Mouse (Mus musculus): ENCODE results near the gene Mas1. TPM values are rescaled to one million over a fixed set of nuclear protein-coding genes. Genes with fewer than 3 reads are reported as not detected.

Mas1 gene
- polyA plus RNA-seq, 1 experiment, result not detected

GRCm38 (mm10) chr17:12865407-12865806 lies 2.5 kb downstream of the Mas1 start:
- H3K27ac ChIP-seq (ENCODE audit: control insufficient read depth, insufficient read depth, low read depth, low read length, poor library complexity), result no peak overlapping the region
- TF ChIP-seq CTCF (IDR thresholded peaks at IDR 0.05; ENCODE audit: control insufficient read depth, insufficient read depth, low read length) (no peak), POLR2A (IDR thresholded peaks at IDR 0.05; ENCODE audit: borderline replicate concordance, control insufficient read depth, low read depth, low read length) (no peak)
- H3K4me3 ChIP-seq (replicated peaks; ENCODE audit: control insufficient read depth, low read depth, low read length), result no peak overlapping the region
- no peaks in the 10 kb centered on the region for H3K4me1 ChIP-seq (ENCODE audit: control insufficient read depth, insufficient read depth, low read length)
- WGBS, result 73% methylated on average over 3 of the region's 3 CpGs

GRCm38 (mm10) chr17:12864111-12864510 lies 3.8 kb downstream of the Mas1 start:
- no peak for TF ChIP-seq POLR2A (IDR thresholded peaks at IDR 0.05; ENCODE audit: borderline replicate concordance, control insufficient read depth, low read depth, low read length)
- TF ChIP-seq CTCF (IDR thresholded peaks at IDR 0.05; ENCODE audit: control insufficient read depth, insufficient read depth, low read length), result no peak
- H3K27ac ChIP-seq (ENCODE audit: control insufficient read depth, insufficient read depth, low read depth, low read length, poor library complexity), result no peak overlapping the region
- H3K4me1 ChIP-seq (ENCODE audit: control insufficient read depth, insufficient read depth, low read length), result no peaks in the 10 kb centered on the region
- no peak overlapping the region for H3K4me3 ChIP-seq (replicated peaks; ENCODE audit: control insufficient read depth, low read depth, low read length)

GRCm38 (mm10) chr17:12859006-12859520 lies 8.9 kb downstream of the Mas1 start:
- 81% methylated on average over 8 of the region's 8 CpGs for WGBS
- Histone ChIP-seq H3K27ac (ENCODE audit: control insufficient read depth, insufficient read depth, low read depth, low read length, poor library complexity) (no peak overlapping the region), H3K4me3 (replicated peaks; ENCODE audit: control insufficient read depth, low read depth, low read length) (no peak overlapping the region), H3K4me1 (ENCODE audit: control insufficient read depth, insufficient read depth, low read length) (no peaks in the 10 kb centered on the region)
- no peak for TF ChIP-seq POLR2A (IDR thresholded peaks at IDR 0.05; ENCODE audit: borderline replicate concordance, control insufficient read depth, low read depth, low read length)
- TF ChIP-seq CTCF (IDR thresholded peaks at IDR 0.05; ENCODE audit: control insufficient read depth, insufficient read depth, low read length), result no peak

GRCm38 (mm10) chr17:12858072-12858471 lies 9.9 kb downstream of the Mas1 start:
- TF ChIP-seq CTCF (IDR thresholded peaks at IDR 0.05; ENCODE audit: control insufficient read depth, insufficient read depth, low read length) (no peak), POLR2A (IDR thresholded peaks at IDR 0.05; ENCODE audit: borderline replicate concordance, control insufficient read depth, low read depth, low read length) (no peak)
- WGBS, result 18% methylated on average over 4 of the region's 4 CpGs
- Histone ChIP-seq H3K4me3 (replicated peaks; ENCODE audit: control insufficient read depth, low read depth, low read length) (no peak overlapping the region), H3K27ac (ENCODE audit: control insufficient read depth, insufficient read depth, low read depth, low read length, poor library complexity) (no peak overlapping the region), H3K4me1 (ENCODE audit: control insufficient read depth, insufficient read depth, low read length) (no peaks in the 10 kb centered on the region)

GRCm38 (mm10) chr17:12857395-12857794 lies 10.5 kb downstream of the Mas1 start:
- Histone ChIP-seq H3K4me1 (ENCODE audit: control insufficient read depth, insufficient read depth, low read length) (no peaks in the 10 kb centered on the region), H3K4me3 (replicated peaks; ENCODE audit: control insufficient read depth, low read depth, low read length) (no peak overlapping the region), H3K27ac (ENCODE audit: control insufficient read depth, insufficient read depth, low read depth, low read length, poor library complexity) (no peak overlapping the region)
- TF ChIP-seq POLR2A (IDR thresholded peaks at IDR 0.05; ENCODE audit: borderline replicate concordance, control insufficient read depth, low read depth, low read length), result no peak
- TF ChIP-seq CTCF (IDR thresholded peaks at IDR 0.05; ENCODE audit: control insufficient read depth, insufficient read depth, low read length), result no peak
- 7% methylated on average over 3 of the region's 3 CpGs for WGBS

GRCm38 (mm10) chr17:12854386-12854785 lies 13.6 kb downstream of the Mas1 start:
- no peak for TF ChIP-seq POLR2A (IDR thresholded peaks at IDR 0.05; ENCODE audit: borderline replicate concordance, control insufficient read depth, low read depth, low read length)
- no peak for TF ChIP-seq CTCF (IDR thresholded peaks at IDR 0.05; ENCODE audit: control insufficient read depth, insufficient read depth, low read length)
- Histone ChIP-seq H3K4me1 (ENCODE audit: control insufficient read depth, insufficient read depth, low read length) (no peaks in the 10 kb centered on the region), H3K27ac (ENCODE audit: control insufficient read depth, insufficient read depth, low read depth, low read length, poor library complexity) (no peak overlapping the region), H3K4me3 (replicated peaks; ENCODE audit: control insufficient read depth, low read depth, low read length) (no peak overlapping the region)
- WGBS, result 91% methylated on average over 11 of the region's 11 CpGs

- Histone ChIP-seq H3K4me3 (replicated peaks; ENCODE audit: control insufficient read depth, low read depth, low read length) (no peak overlapping the region), H3K4me1 (ENCODE audit: control insufficient read depth, insufficient read depth, low read length) (no peaks in the 10 kb centered on the region), H3K27ac (ENCODE audit: control insufficient read depth, insufficient read depth, low read depth, low read length, poor library complexity) (no peak overlapping the region)
- TF ChIP-seq POLR2A (IDR thresholded peaks at IDR 0.05; ENCODE audit: borderline replicate concordance, control insufficient read depth, low read depth, low read length) (no peak), CTCF (IDR thresholded peaks at IDR 0.05; ENCODE audit: control insufficient read depth, insufficient read depth, low read length) (no peak)
- WGBS, result 26% methylated on average over 2 of the region's 2 CpGs
Observed at GRCm38 (mm10) chr17:12853821-12854220, 14.1 kb downstream of the Mas1 start.

- H3K4me3 ChIP-seq (replicated peaks; ENCODE audit: control insufficient read depth, low read depth, low read length), result no peak overlapping the region
- TF ChIP-seq POLR2A (IDR thresholded peaks at IDR 0.05; ENCODE audit: borderline replicate concordance, control insufficient read depth, low read depth, low read length), result no peak
- TF ChIP-seq CTCF (IDR thresholded peaks at IDR 0.05; ENCODE audit: control insufficient read depth, insufficient read depth, low read length), result no peak
- WGBS, result 73% methylated on average over 11 of the region's 11 CpGs
Observed at GRCm38 (mm10) chr17:12851689-12852088, 16.3 kb downstream of the Mas1 start.

GRCm38 (mm10) chr17:12849778-12850382 lies 18.1 kb downstream of the Mas1 start:
- Histone ChIP-seq H3K4me3 (replicated peaks; ENCODE audit: control insufficient read depth, low read depth, low read length) (no peak overlapping the region), H3K27ac (ENCODE audit: control insufficient read depth, insufficient read depth, low read depth, low read length, poor library complexity) (no peak overlapping the region), H3K4me1 (ENCODE audit: control insufficient read depth, insufficient read depth, low read length) (no peaks in the 10 kb centered on the region)
- no peak for TF ChIP-seq POLR2A (IDR thresholded peaks at IDR 0.05; ENCODE audit: borderline replicate concordance, control insufficient read depth, low read depth, low read length)
- TF ChIP-seq CTCF (IDR thresholded peaks at IDR 0.05; ENCODE audit: control insufficient read depth, insufficient read depth, low read length), result no peak
- WGBS, result 78% methylated on average over 8 of the region's 8 CpGs

More at GRCm38 (mm10) chr17:12851689-12852088, 16.3 kb downstream of the Mas1 start:
- Histone ChIP-seq H3K27ac (ENCODE audit: control insufficient read depth, insufficient read depth, low read depth, low read length, poor library complexity) (no peak overlapping the region), H3K4me1 (ENCODE audit: control insufficient read depth, insufficient read depth, low read length) (no peaks in the 10 kb centered on the region)
